Mouse (Mus musculus): ENCODE data around the gene Hist1h1e. TPM values are rescaled to one million over a fixed set of nuclear protein-coding genes. Genes with fewer than 3 reads are reported as not detected.

The Hist1h1e gene
- 100 to 1,000 TPM; 103 to 169 TPM for total RNA-seq (2023)

GRCm38 (mm10) chr13:23622175-23622671 lies at the start of gene Hist1h1e:
Gene Hist1h1e, minus strand, starts transcription at chr13:23622558.

GRCm38 (mm10) chr13:23620733-23621531 lies 1.4 kb downstream of the Hist1h1e start, which contains the start of gene Hist1h2be:
Gene Hist1h2be, minus strand, starts transcription at chr13:23621124.

GRCm38 (mm10) chr13:23581408-23582218 lies 40.7 kb downstream of the Hist1h1e start, which contains the start of gene Hist1h4d:
Gene Hist1h4d, plus strand, starts transcription at chr13:23581598.

GRCm38 (mm10) chr13:23575271-23575851 lies 47.0 kb downstream of the Hist1h1e start, which contains the start of gene Hist1h3d:
Gene Hist1h3d, plus strand, starts transcription at chr13:23575763.

GRCm38 (mm10) chr13:23573898-23574524 lies 48.3 kb downstream of the Hist1h1e start, which contains the start of the genes Hist1h2bf and Hist1h2ad:
Gene Hist1h2bf, minus strand, starts transcription at chr13:23574196.
Gene Hist1h2ad, plus strand, starts transcription at chr13:23574381.

GRCm38 (mm10) chr13:23571022-23571503 lies 51.3 kb downstream of the Hist1h1e start, which contains the start of the genes Hist1h2ae and Hist1h2bg:
Gene Hist1h2ae, minus strand, starts transcription at chr13:23571220.
Gene Hist1h2bg, plus strand, starts transcription at chr13:23571396.

Other genes with a start within 250 kb of the Hist1h1e start
- gene Abt1, start 198.7 kb downstream of the Hist1h1e start, total RNA-seq (2023), result 10 to 100 TPM; 19.1 to 21.9 TPM
- not detected for gene Btn1a1, start 156.7 kb downstream of the Hist1h1e start, total RNA-seq (2023)
- not detected for gene Btn2a2, start 133.7 kb downstream of the Hist1h1e start, total RNA-seq (2023)
- gene Hist1h4h, start 91.5 kb downstream of the Hist1h1e start, total RNA-seq (2023), result 100 to 1,000 TPM; 263 to 347 TPM
- gene Hist1h2af, start 88.7 kb downstream of the Hist1h1e start, total RNA-seq (2023), result 10 to 100 TPM; 25.3 to 89.5 TPM
- gene Hist1h3g, start 87.1 kb downstream of the Hist1h1e start, total RNA-seq (2023), result 10 to 100 TPM; 15.6 to 26.1 TPM
- 10 to 100 TPM in 1 of 2 experiments, 1 to 10 TPM in 1; 7.0 to 13.4 TPM for gene Hist1h2bh, start 79.2 kb downstream of the Hist1h1e start, total RNA-seq (2023)
- gene Hist1h3f, start 78.5 kb downstream of the Hist1h1e start, total RNA-seq (2023), result 10 to 100 TPM; 62.8 to 92.1 TPM
- 100 to 1,000 TPM in 1 of 2 experiments, 10 to 100 TPM in 1; 83.0 to 211 TPM for gene Hist1h4f, start 70.9 kb downstream of the Hist1h1e start, total RNA-seq (2023)
- gene Hist1h1d, start 69.3 kb downstream of the Hist1h1e start, total RNA-seq (2023), result 10 to 100 TPM in 1 of 2 experiments, 1 to 10 TPM in 1; 7.2 to 15.8 TPM
- 100 to 1,000 TPM; 113 to 162 TPM for gene Hist1h3e, start 60.2 kb downstream of the Hist1h1e start, total RNA-seq (2023)
- 10 to 100 TPM; 10.2 to 27.9 TPM for gene Hist1h2ae, start 51.3 kb downstream of the Hist1h1e start, total RNA-seq (2023)
- 100 to 1,000 TPM; 171 to 249 TPM for gene Hist1h2bg, start 51.2 kb downstream of the Hist1h1e start, total RNA-seq (2023)
- 100 to 1,000 TPM in 1 of 2 experiments, 10 to 100 TPM in 1; 79.7 to 145 TPM for gene Hist1h2bf, start 48.4 kb downstream of the Hist1h1e start, total RNA-seq (2023)
- gene Hist1h2ad, start 48.2 kb downstream of the Hist1h1e start, total RNA-seq (2023), result 1 to 10 TPM in 1 of 2 experiments, not detected in 1; 10.0 TPM
- 10 to 100 TPM in 1 of 2 experiments, 1 to 10 TPM in 1; 4.9 to 12.6 TPM for gene Hist1h3d, start 46.8 kb downstream of the Hist1h1e start, total RNA-seq (2023)
- 100 to 1,000 TPM; 122 to 174 TPM for gene Hist1h4d, start 41.0 kb downstream of the Hist1h1e start, total RNA-seq (2023)
- 10 to 100 TPM; 16.7 to 27.0 TPM for gene Hist1h2be, start 1.4 kb downstream of the Hist1h1e start, total RNA-seq (2023)
- gene Hist1h2ac, start 61.4 kb upstream of the Hist1h1e start, total RNA-seq (2023), result 10 to 100 TPM; 10.3 to 12.2 TPM
- gene Hist1h2bc, start 61.6 kb upstream of the Hist1h1e start, total RNA-seq (2023), result 10 to 100 TPM in 1 of 2 experiments, 1 to 10 TPM in 1; 8.2 to 15.2 TPM
- gene Hist1h1t, start 73.3 kb upstream of the Hist1h1e start, total RNA-seq (2023), result not detected
- 100 to 1,000 TPM; 113 to 135 TPM for gene Hist1h4c, start 75.9 kb upstream of the Hist1h1e start, total RNA-seq (2023)
- 1 to 10 TPM; 1.4 to 2.5 TPM for gene Hfe, start 88.3 kb upstream of the Hist1h1e start, total RNA-seq (2023)
- gene Hist1h1c, start 116.2 kb upstream of the Hist1h1e start, total RNA-seq (2023), result 100 to 1,000 TPM; 569 to 655 TPM
- gene Hist1h3c, start 123.0 kb upstream of the Hist1h1e start, total RNA-seq (2023), result 10 to 100 TPM in 1 of 2 experiments, 1 to 10 TPM in 1; 9.0 to 44.3 TPM
- gene Hist1h2bb, start 124.2 kb upstream of the Hist1h1e start, total RNA-seq (2023), result 10 to 100 TPM; 34.2 to 89.5 TPM
- 100 to 1,000 TPM in 1 of 2 experiments, 10 to 100 TPM in 1; 38.6 to 105 TPM for gene Hist1h2ab, start 128.6 kb upstream of the Hist1h1e start, total RNA-seq (2023)
- 100 to 1,000 TPM in 1 of 2 experiments, 10 to 100 TPM in 1; 28.4 to 127 TPM for gene Hist1h3b, start 129.7 kb upstream of the Hist1h1e start, total RNA-seq (2023)
- 100 to 1,000 TPM in 1 of 2 experiments, 10 to 100 TPM in 1; 24.4 to 105 TPM for gene Hist1h4b, start 134.5 kb upstream of the Hist1h1e start, total RNA-seq (2023)
- 100 to 1,000 TPM in 1 of 2 experiments, 10 to 100 TPM in 1; 85.2 to 131 TPM for gene Hist1h4a, start 138.7 kb upstream of the Hist1h1e start, total RNA-seq (2023)
- 100 to 1,000 TPM; 140 to 197 TPM for gene Hist1h3a, start 139.8 kb upstream of the Hist1h1e start, total RNA-seq (2023)
- gene Hist1h1a, start 141.1 kb upstream of the Hist1h1e start, total RNA-seq (2023), result 10 to 100 TPM; 23.6 to 46.7 TPM
- not detected for gene Trim38, start 147.4 kb upstream of the Hist1h1e start, total RNA-seq (2023)
- gene Slc17a2, start 184.4 kb upstream of the Hist1h1e start, total RNA-seq (2023), result not detected
- not detected for gene Slc17a3, start 216.9 kb upstream of the Hist1h1e start, total RNA-seq (2023)
- gene Slc17a1, start 245.2 kb upstream of the Hist1h1e start, total RNA-seq (2023), result not detected